ENCODE assay signal across 22 mouse cellular contexts in the genomic region with DNA sequence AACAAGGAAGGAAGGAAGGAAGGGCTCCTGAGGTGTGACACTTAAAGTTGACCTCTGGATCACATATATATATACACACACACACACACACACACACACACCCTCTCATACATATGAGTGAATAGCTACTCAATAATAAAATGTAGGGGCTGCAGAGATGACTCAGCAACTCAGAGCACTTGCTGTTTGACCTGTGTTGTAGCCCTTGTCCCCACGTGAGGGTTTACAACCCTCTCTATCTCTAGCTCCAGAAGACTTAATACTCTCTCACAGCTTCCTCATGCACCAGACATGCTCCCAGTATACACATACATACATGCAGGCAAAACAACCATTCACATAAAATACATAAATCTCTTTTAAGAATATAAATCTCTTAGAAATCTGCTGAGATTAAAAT.
"Had no signal": no experiment of that assay in that cellular context is flagged by ENCODE, and none has a peak within 500 bp of the region (broad histone marks: within the 10 kb centered on the region; RNA-seq: fewer than 3 reads in every experiment).

No protein-coding gene starts in this region.

- H3K4me3 ChIP-seq: heart, embryonic 10.5 days; heart, embryonic 12.5 days; hindbrain, embryonic 10.5 days; hindbrain, embryonic 12.5 days; limb, embryonic 10.5 days; limb, embryonic 12.5 days; liver, embryonic 13.5 days; liver, embryonic 15.5 days had no signal

- H3K9ac ChIP-seq: heart, embryonic 12.5 days; hindbrain, embryonic 12.5 days; hindbrain, embryonic 14.5 days; limb, embryonic 12.5 days; liver, embryonic 13.5 days; liver, embryonic 15.5 days had no signal

- H3K9me3 ChIP-seq: heart, embryonic 10.5 days; heart, embryonic 12.5 days; hindbrain, embryonic 10.5 days; hindbrain, embryonic 12.5 days; limb, embryonic 10.5 days; limb, embryonic 12.5 days; liver, embryonic 13.5 days; liver, embryonic 15.5 days had no signal

- DNase-seq: gastrocnemius, postnatal 14 days; heart, adult 18-20 months; heart, postnatal 10 days; heart, postnatal 4 days; kidney, adult 18-20 months; kidney, adult 8-10 months; kidney, postnatal 10 days; kidney, postnatal 25 days; liver; liver, embryonic 13.5 days had no signal

- H3K4me2 ChIP-seq: heart, embryonic 12.5 days; hindbrain, embryonic 12.5 days; hindbrain, embryonic 14.5 days; liver, embryonic 11.5 days; liver, embryonic 13.5 days; liver, embryonic 15.5 days had no signal

- H3K36me3 ChIP-seq: heart, embryonic 10.5 days; heart, embryonic 12.5 days; hindbrain, embryonic 10.5 days; hindbrain, embryonic 12.5 days; limb, embryonic 10.5 days; limb, embryonic 12.5 days; liver, embryonic 13.5 days; liver, embryonic 15.5 days had no signal

- H3K27ac ChIP-seq: heart, embryonic 10.5 days; hindbrain, embryonic 10.5 days; hindbrain, embryonic 12.5 days; hindbrain, embryonic 14.5 days; limb, embryonic 10.5 days; limb, embryonic 12.5 days; liver, embryonic 13.5 days; liver, embryonic 15.5 days had no signal

- H3K4me1 ChIP-seq: liver, embryonic 13.5 days; liver, embryonic 15.5 days had no signal

- ATAC-seq: forebrain, embryonic 16.5 days; hindbrain, embryonic 16.5 days; inflammation-experienced regulatory T-cells, adult 6 months had no signal

- H3K27me3 ChIP-seq: heart, embryonic 12.5 days; hindbrain, embryonic 12.5 days; limb, embryonic 12.5 days; liver, embryonic 13.5 days; liver, embryonic 15.5 days had no signal
